Mouse (Mus musculus) kidney, embryonic 15.5 days (tissue): ENCODE results near the gene Arglu1. TPM values are rescaled to one million over a fixed set of nuclear protein-coding genes. Genes with fewer than 3 reads are reported as not detected.

ENCODE experiments used
- ATAC-seq: fragments of 200-750 bp; cut with Nextera tagmentation; replicated peaks from 2 replicates; pipeline ENCODE4 v1.8.0; 2017; ENCODE audit warnings: moderate TSS enrichment; ENCODE audit not compliant: low FRiP score
- H3K27ac ChIP-seq: fragments of 300-500 bp; sonication (generic); 2 replicates; pipeline ENCODE4 v1.5.1; 2015; ENCODE audit warnings: mild to moderate bottlenecking, inconsistent platforms
- H3K27me3 ChIP-seq: fragments of 300-500 bp; sonication (generic); 2 replicates; pipeline ENCODE4 v1.6.1; 2015; ENCODE audit warnings: inconsistent platforms
- H3K36me3 ChIP-seq: fragments of 300-500 bp; sonication (generic); 2 replicates; pipeline ENCODE4 v1.6.1; 2015; ENCODE audit warnings: inconsistent platforms
- H3K4me1 ChIP-seq: fragments of 300-500 bp; sonication (generic); 2 replicates; pipeline ENCODE4 v1.6.1; 2015; ENCODE audit warnings: inconsistent platforms
- H3K4me2 ChIP-seq: fragments of 300-500 bp; sonication (generic); 2 replicates; pipeline ENCODE4 v1.6.1; 2015; ENCODE audit warnings: moderate library complexity, mild to moderate bottlenecking, inconsistent platforms
- H3K4me3 ChIP-seq: fragments of 300-500 bp; sonication (generic); replicated peaks from 2 replicates; pipeline ENCODE4 v1.5.1; 2015; ENCODE audit warnings: mild to moderate bottlenecking, inconsistent platforms
- H3K9ac ChIP-seq: fragments of 300-500 bp; sonication (generic); 2 replicates; pipeline ENCODE4 v1.6.1; 2015; ENCODE audit warnings: mild to moderate bottlenecking, inconsistent platforms
- H3K9me3 ChIP-seq: fragments of 300-500 bp; sonication (generic); replicated peaks from 2 replicates; pipeline ENCODE4 v1.6.1; 2016; ENCODE audit warnings: inconsistent platforms
- WGBS: fragments of 180-500 bp; shearing (Covaris S2); methylation state at CpG from one replicate; pipeline ENCODE4 v1.1.7; 2015; ENCODE audit warnings: mixed read lengths; 5-methylcytosine and 5-hydroxymethylcytosine counted together
- polyA plus RNA-seq: library from polyadenylated mRNA; unstranded; fragments of >200 nt; fragmentation: Nextera tagmentation; extraction: Ambion mirVana; gene quantifications from 2 replicates; pipeline ENCODE4 v1.2.1, GENCODE M21; 2015

Gene Arglu1
- polyA plus RNA-seq, 1 experiment from 2014 or later, result 146 TPM

- Histone ChIP-seq H3K4me1 (peaks cover 40% of the 10 kb centered on the region), H3K4me2 (0 out of 2 replicates have a peak overlapping the region, but pooled peaks have one; percentile 14), H3K27me3 (no peaks in the 10 kb centered on the region), H3K9ac (no peak overlapping the region), H3K36me3 (peaks cover 29% of the 10 kb centered on the region), H3K9me3 (no peaks in the 10 kb centered on the region), H3K4me3 (no peak overlapping the region), H3K27ac (no peak overlapping the region)
- no peak for ATAC-seq
- WGBS, result 79% methylated on average over 2 of the region's 2 CpGs
Measured at GRCm38 (mm10) chr8:8685517-8685916, 4.8 kb downstream of the Arglu1 start.

GRCm38 (mm10) chr8:8682697-8683096 is 7.6 kb downstream of the Arglu1 start:
- H3K4me1 ChIP-seq, result peaks cover 25% of the 10 kb centered on the region
- no peak overlapping the region for H3K4me3 ChIP-seq
- no peak overlapping the region for H3K4me2 ChIP-seq
- H3K36me3 ChIP-seq, result peaks cover 54% of the 10 kb centered on the region
- H3K9me3 ChIP-seq, result no peaks in the 10 kb centered on the region
- no peak overlapping the region for H3K9ac ChIP-seq
- 60% methylated on average over 3 of the region's 3 CpGs for WGBS
- ATAC-seq, result no peak
- no peak overlapping the region for H3K27ac ChIP-seq
- no peaks in the 10 kb centered on the region for H3K27me3 ChIP-seq

GRCm38 (mm10) chr8:8678236-8678635 is 12.1 kb downstream of the Arglu1 start:
- no peaks in the 10 kb centered on the region for H3K27me3 ChIP-seq
- peaks cover 82% of the 10 kb centered on the region for H3K36me3 ChIP-seq

GRCm38 (mm10) chr8:8674864-8675263 is 15.5 kb downstream of the Arglu1 start:
- H3K9ac ChIP-seq, result no peak overlapping the region
- no peaks in the 10 kb centered on the region for H3K9me3 ChIP-seq
- no peak overlapping the region for H3K4me2 ChIP-seq
- H3K36me3 ChIP-seq, result peaks cover 77% of the 10 kb centered on the region
- H3K27ac ChIP-seq, result no peak overlapping the region
- H3K27me3 ChIP-seq, result no peaks in the 10 kb centered on the region
- H3K4me3 ChIP-seq, result no peak overlapping the region
- H3K4me1 ChIP-seq, result 0 out of 2 replicates have a peak, but pooled peaks cover 4% of the 10 kb centered on the region
- 82% methylated on average over 5 of the region's 5 CpGs for WGBS
- ATAC-seq, result no peak

More at GRCm38 (mm10) chr8:8678236-8678635, 12.1 kb downstream of the Arglu1 start:
- no peak for ATAC-seq
- 91% methylated on average over 3 of the region's 3 CpGs for WGBS
- H3K9me3 ChIP-seq, result no peaks in the 10 kb centered on the region
- H3K4me3 ChIP-seq, result no peak overlapping the region
- 0 out of 2 replicates have a peak, but pooled peaks cover 4% of the 10 kb centered on the region for H3K4me1 ChIP-seq
- no peak overlapping the region for H3K9ac ChIP-seq
- H3K27ac ChIP-seq, result no peak overlapping the region
- H3K4me2 ChIP-seq, result no peak overlapping the region

- Histone ChIP-seq H3K27me3 (no peaks in the 10 kb centered on the region), H3K4me3 (peak overlapping the region; percentile 86), H3K9me3 (no peaks in the 10 kb centered on the region), H3K9ac (peak overlapping the region; percentile 53), H3K4me1 (peaks cover 20% of the 10 kb centered on the region), H3K4me2 (peak overlapping the region; percentile 83), H3K27ac (peak overlapping the region; percentile 94), H3K36me3 (peaks cover 17% of the 10 kb centered on the region)
- WGBS, result 1% methylated on average over 23 of the region's 23 CpGs
- peak; percentile 17 for ATAC-seq
Measured at GRCm38 (mm10) chr8:8661759-8662138, 28.6 kb downstream of the Arglu1 start.

- Histone ChIP-seq H3K27ac (peak within 1 kb of the TSS; percentile 94), H3K4me2 (peak within 1 kb of the TSS; percentile 83), H3K9ac (peak within 1 kb of the TSS; percentile 89), H3K9me3 (no peaks in the 10 kb centered on the region), H3K4me3 (peak within 1 kb of the TSS; percentile 86), H3K27me3 (no peaks in the 10 kb centered on the region), H3K4me1 (peaks cover 23% of the 10 kb centered on the region), H3K36me3 (peaks cover 14% of the 10 kb centered on the region)
- under 1% methylated on average over 69 of the region's 70 CpGs for WGBS
- peak; percentile 94 for ATAC-seq
Measured at GRCm38 (mm10) chr8:8661103-8661758, 29.1 kb downstream of the Arglu1 start, which contains the start of gene Efnb2. Gene Efnb2, minus strand, starts transcription at chr8:8661242.

GRCm38 (mm10) chr8:8660307-8661098 is 29.8 kb downstream of the Arglu1 start:
- Histone ChIP-seq H3K27me3 (no peaks in the 10 kb centered on the region), H3K9me3 (no peaks in the 10 kb centered on the region), H3K27ac (peak overlapping the region; percentile 87), H3K36me3 (peaks cover 10% of the 10 kb centered on the region), H3K4me2 (peak overlapping the region; percentile 83), H3K9ac (peak overlapping the region; percentile 89), H3K4me1 (peaks cover 24% of the 10 kb centered on the region), H3K4me3 (peak overlapping the region; percentile 86)
- ATAC-seq, result peak; percentile 66
- WGBS, result under 1% methylated on average over 88 of the region's 88 CpGs

GRCm38 (mm10) chr8:8659503-8660306 is 30.6 kb downstream of the Arglu1 start:
- ATAC-seq, result no peak
- WGBS, result under 1% methylated on average over 53 of the region's 53 CpGs
- H3K36me3 ChIP-seq, result peaks cover 7% of the 10 kb centered on the region; the same call in 1 of the 2 replicates

GRCm38 (mm10) chr8:8658426-8659224 is 31.7 kb downstream of the Arglu1 start:
- Histone ChIP-seq H3K27ac (peak overlapping the region; percentile 54), H3K9ac (peak overlapping the region; percentile 89), H3K4me2 (peak overlapping the region; percentile 83), H3K4me3 (peak overlapping the region; percentile 86), H3K9me3 (no peaks in the 10 kb centered on the region), H3K4me1 (peaks cover 36% of the 10 kb centered on the region), H3K27me3 (no peaks in the 10 kb centered on the region), H3K36me3 (peaks cover 3% of the 10 kb centered on the region; the same call in 1 of the 2 replicates)
- peak; percentile 27 for ATAC-seq
- WGBS, result 8% methylated on average over 19 of the region's 19 CpGs

More at GRCm38 (mm10) chr8:8659503-8660306, 30.6 kb downstream of the Arglu1 start:
- Histone ChIP-seq H3K9ac (peak overlapping the region; percentile 89), H3K4me3 (peak overlapping the region; percentile 86), H3K27ac (peak overlapping the region; percentile 87), H3K4me1 (peaks cover 28% of the 10 kb centered on the region), H3K9me3 (no peaks in the 10 kb centered on the region), H3K27me3 (no peaks in the 10 kb centered on the region), H3K4me2 (peak overlapping the region; percentile 83)

GRCm38 (mm10) chr8:8657692-8658355 is 32.5 kb downstream of the Arglu1 start:
- Histone ChIP-seq H3K27me3 (no peaks in the 10 kb centered on the region), H3K36me3 (0 out of 2 replicates have a peak, but pooled peaks cover 3% of the 10 kb centered on the region), H3K9me3 (no peaks in the 10 kb centered on the region), H3K4me1 (peaks cover 40% of the 10 kb centered on the region), H3K4me3 (peak overlapping the region; percentile 86), H3K9ac (peak overlapping the region; percentile 89), H3K27ac (peak overlapping the region; percentile 54), H3K4me2 (peak overlapping the region; percentile 83)
- 57% methylated on average over 5 of the region's 5 CpGs for WGBS
- no peak for ATAC-seq
